Mouse (Mus musculus) erythroblast, embryonic 14.5 days (primary cell): ENCODE results near the gene Spred1. TPM values are rescaled to one million over a fixed set of nuclear protein-coding genes. Genes with fewer than 3 reads are reported as not detected.

Experiments
- H3K27me3 ChIP-seq: 2 replicates; pipeline ENCODE4 v1.6.1; 2012; ENCODE audit warnings: inconsistent platforms; ENCODE audit not compliant: control insufficient read depth
- H3K36me3 ChIP-seq: 2 replicates; pipeline ENCODE4 v1.6.1; 2012; ENCODE audit warnings: mild to moderate bottlenecking, inconsistent platforms; ENCODE audit not compliant: control insufficient read depth
- H3K4me1 ChIP-seq: 2 replicates; pipeline ENCODE4 v1.6.1; 2012; ENCODE audit warnings: inconsistent platforms; ENCODE audit not compliant: control insufficient read depth
- H3K4me3 ChIP-seq: replicated peaks from 2 replicates; pipeline ENCODE3; 2012; ENCODE audit warnings: moderate library complexity, mild to moderate bottlenecking, inconsistent platforms
- H3K9me3 ChIP-seq: 2 replicates; pipeline ENCODE4 v1.6.1; 2012; ENCODE audit warnings: low read length, inconsistent platforms, mixed read lengths; ENCODE audit not compliant: control insufficient read depth
- GATA1 ChIP-seq: IDR thresholded peaks from 2 replicates; pipeline ENCODE4 v1.6.1; 2012; ENCODE audit warnings: low read length, inconsistent platforms, mixed read lengths
- TAL1 ChIP-seq: IDR thresholded peaks from 3 replicates; pipeline ENCODE4 v1.6.1; 2012; ENCODE audit warnings: low read length, inconsistent platforms, mixed read lengths
- polyA plus RNA-seq: library from polyadenylated mRNA; stranded (reverse); fragments of >175 nt; gene quantifications from 2 replicates; pipeline ENCODE4 v1.2.3, GENCODE M21; 2012

Gene Spred1
- polyA plus RNA-seq, 1 experiment: 0.02 TPM

DNA sequence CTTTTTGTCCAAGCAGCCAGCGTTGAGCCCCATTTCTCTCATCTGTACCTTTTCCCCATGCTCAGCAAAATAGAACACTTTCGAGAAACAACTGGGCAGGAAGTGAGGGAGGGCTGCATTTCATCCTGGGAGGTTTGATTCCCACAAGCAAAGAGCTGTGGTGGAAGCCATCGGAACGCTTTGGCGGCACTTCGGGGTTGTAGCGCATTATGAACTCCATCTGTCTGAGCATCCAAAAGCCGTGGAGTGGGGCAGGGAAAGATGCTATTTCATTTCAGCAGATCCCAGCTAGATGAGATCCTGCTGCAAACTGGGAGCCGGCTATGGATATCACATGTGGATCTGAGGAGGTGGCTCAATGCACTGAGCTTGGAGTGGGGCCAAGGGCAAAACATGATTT lies 101.5 kb downstream of the Spred1 start:
- TF ChIP-seq TAL1: no peak
- no peak for TF ChIP-seq GATA1
- no peaks in the 10 kb centered on the region for H3K36me3 ChIP-seq
- no peaks in the 10 kb centered on the region for H3K4me1 ChIP-seq
- H3K4me3 ChIP-seq: no peak overlapping the region
- H3K9me3 ChIP-seq: no peaks in the 10 kb centered on the region
- no peaks in the 10 kb centered on the region for H3K27me3 ChIP-seq

DNA sequence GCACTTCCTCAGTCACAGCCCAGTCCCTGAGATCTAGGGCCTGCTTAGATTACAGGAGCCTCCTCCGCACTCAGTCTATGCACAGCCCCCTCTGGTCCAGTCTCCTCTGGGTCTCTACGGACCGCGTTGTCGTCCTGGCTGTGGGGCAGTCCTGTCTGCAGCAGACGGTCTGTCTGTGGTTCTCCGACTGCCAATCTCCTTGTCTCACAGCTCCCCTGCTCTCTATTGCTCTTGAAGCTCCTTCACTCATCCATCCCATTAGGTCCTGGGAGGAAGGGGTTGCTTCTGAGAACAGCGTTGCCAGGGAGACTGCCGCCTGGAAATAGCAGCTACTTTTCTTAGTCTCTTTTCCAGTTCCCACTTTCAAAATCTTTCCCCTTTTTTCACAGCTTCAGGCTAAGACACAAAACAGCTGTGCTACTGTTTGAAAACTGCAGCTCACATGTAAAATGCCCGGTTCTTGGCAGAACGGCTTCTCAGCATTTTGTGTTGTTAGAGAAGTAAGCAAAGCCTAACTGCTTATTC lies 107.5 kb downstream of the Spred1 start:
- H3K9me3 ChIP-seq: no peaks in the 10 kb centered on the region
- no peak overlapping the region for H3K4me3 ChIP-seq
- no peaks in the 10 kb centered on the region for H3K4me1 ChIP-seq
- TF ChIP-seq TAL1: no peak
- TF ChIP-seq GATA1: no peak
- H3K27me3 ChIP-seq: no peaks in the 10 kb centered on the region
- no peaks in the 10 kb centered on the region for H3K36me3 ChIP-seq

DNA sequence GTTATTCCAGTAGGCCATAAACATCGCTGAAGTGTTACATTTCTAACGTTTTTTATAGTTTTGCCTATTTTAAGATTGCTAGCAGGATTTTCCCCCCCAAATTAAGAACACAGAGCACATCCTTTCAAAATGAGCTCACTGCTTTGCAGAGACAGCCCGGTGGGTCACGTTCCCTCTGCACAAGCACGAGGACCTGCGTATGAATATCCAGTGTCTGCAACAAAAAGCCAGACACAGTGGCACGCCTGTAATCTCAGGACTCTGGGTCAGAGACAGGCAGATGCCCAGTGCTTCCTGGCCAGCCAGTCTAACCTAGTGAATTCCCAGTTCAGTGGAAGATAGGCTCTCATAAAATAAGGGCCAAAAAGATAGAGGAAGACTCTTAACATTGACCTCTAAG lies 109.1 kb downstream of the Spred1 start:
- Histone ChIP-seq H3K36me3 (no peaks in the 10 kb centered on the region), H3K4me1 (no peaks in the 10 kb centered on the region), H3K9me3 (no peaks in the 10 kb centered on the region), H3K4me3 (no peak overlapping the region), H3K27me3 (no peaks in the 10 kb centered on the region)
- TF ChIP-seq TAL1: no peak
- TF ChIP-seq GATA1: no peak

DNA sequence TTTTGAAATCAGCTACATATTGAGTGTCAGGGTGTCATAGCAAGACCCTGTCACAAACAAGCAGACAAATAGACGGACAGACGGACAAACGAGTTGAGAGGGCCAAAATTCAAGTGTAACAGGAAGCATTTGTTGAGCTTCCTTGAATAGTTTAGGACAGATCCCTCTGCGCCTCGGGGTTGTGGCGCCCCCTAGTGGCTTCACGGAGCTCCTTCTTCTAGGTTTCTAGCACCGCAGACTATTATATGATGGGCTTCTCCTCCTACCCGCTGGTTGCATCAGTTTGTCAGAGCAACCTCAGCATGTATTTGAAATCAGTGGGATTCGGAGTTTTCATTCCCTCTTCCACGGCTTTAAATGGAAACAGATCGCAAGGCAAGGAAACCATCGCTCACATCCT lies 110.1 kb downstream of the Spred1 start:
- Histone ChIP-seq H3K27me3 (no peaks in the 10 kb centered on the region), H3K4me3 (no peak overlapping the region), H3K36me3 (no peaks in the 10 kb centered on the region), H3K4me1 (no peaks in the 10 kb centered on the region), H3K9me3 (no peaks in the 10 kb centered on the region)
- TF ChIP-seq GATA1 (no peak), TAL1 (no peak)

Other genes with a start within 250 kb of the Spred1 start
- gene Tmco5, start 242.7 kb upstream of the Spred1 start, polyA plus RNA-seq: not detected in 2 replicates
- gene Fam98b, start 128.4 kb downstream of the Spred1 start, polyA plus RNA-seq: 0.20 and 0.21 TPM in 2 replicates
- 0.07 TPM in 1 of 2 replicates, not detected in the other for gene Rasgrp1, start 221.6 kb downstream of the Spred1 start, polyA plus RNA-seq